Mouse (Mus musculus) heart, postnatal 0 days (tissue): Measurements from ENCODE around the gene Emg1.

Experiments
- CTCF ChIP-seq: IDR thresholded peaks from 2 replicates; pipeline ENCODE4 v1.5.1; 2016; ENCODE audit warnings: antibody characterized with exemption, control low read depth, low read depth
- EP300 ChIP-seq: IDR thresholded peaks from 2 replicates; pipeline ENCODE4 v1.6.1; 2016; ENCODE audit warnings: antibody characterized with exemption, low read depth

- TF ChIP-seq CTCF: no peak
- no peak for TF ChIP-seq EP300
These were observed 41.6 kb downstream of the Emg1 start for GRCm38 (mm10) chr6:124670281-124670900.
